19 mouse cellular contexts compared by ENCODE assay signal in the genomic region with DNA sequence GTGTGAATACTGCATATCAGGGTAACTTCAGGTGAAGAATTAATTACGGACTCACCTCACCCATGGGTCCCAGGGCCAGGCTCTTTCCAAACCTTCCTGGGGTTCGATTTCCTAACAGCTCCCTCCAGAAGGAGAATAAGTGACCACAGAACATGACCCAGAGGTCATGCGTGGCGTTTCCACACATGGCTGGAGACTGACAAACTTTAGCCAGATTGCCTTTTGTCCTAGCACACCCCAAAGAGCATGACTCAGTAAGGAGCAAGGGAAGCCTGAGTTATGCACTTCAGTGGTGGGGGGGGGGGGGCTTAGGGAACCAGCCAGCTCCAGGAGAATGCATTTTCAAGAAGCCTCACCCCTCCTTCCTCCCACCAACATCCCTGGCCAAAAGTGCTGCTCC. TPM values are rescaled to one million over a fixed set of nuclear protein-coding genes. Genes with fewer than 3 reads are reported as not detected.
DNase-seq lines count a peak whose midpoint lies in the region; ATAC-seq and TF ChIP-seq lines count a peak whose summit lies in the region.
"Had no signal": no experiment of that assay in that cellular context is flagged by ENCODE, and none has a peak within 500 bp of the region (broad histone marks: within the 10 kb centered on the region; RNA-seq: fewer than 3 reads in every experiment).

No protein-coding gene starts in this region.

- no peak overlapping the region for H3K4me3 ChIP-seq in kidney, embryonic 16.5 days (ENCODE audit: low read length)
- no peak overlapping the region for H3K4me3 ChIP-seq in kidney, embryonic 15.5 days (replicated peaks)
- no peak overlapping the region for H3K4me3 ChIP-seq in limb, embryonic 15.5 days
- H3K4me3 ChIP-seq in thymus, adult 2 months (ENCODE audit: control insufficient read depth, insufficient read depth, low read length) = no peak overlapping the region
- H3K4me3 ChIP-seq in forebrain, embryonic 11.5 days (ENCODE audit: low read depth, low read length) = no peak overlapping the region
- H3K4me3 ChIP-seq: midbrain, embryonic 15.5 days had no signal

- no peak overlapping the region; the same call in 1 of the 2 replicates for H3K27ac ChIP-seq in kidney, embryonic 16.5 days (ENCODE audit: low read length)
- no peak overlapping the region for H3K27ac ChIP-seq in kidney, embryonic 15.5 days
- H3K27ac ChIP-seq in limb, embryonic 15.5 days = no peak overlapping the region; the same call in 1 of the 2 replicates
- no peak overlapping the region for H3K27ac ChIP-seq in thymus, adult 2 months (ENCODE audit: control insufficient read depth, insufficient read depth, low read length)
- no peak overlapping the region for H3K27ac ChIP-seq in forebrain, embryonic 11.5 days (ENCODE audit: low read depth, low read length)
- H3K27ac ChIP-seq: hindbrain, postnatal 0 days; liver, embryonic 14.5 days; midbrain, embryonic 15.5 days had no signal

- peaks cover 12% of the 10 kb centered on the region for H3K4me1 ChIP-seq in kidney, embryonic 16.5 days (ENCODE audit: insufficient read depth, low read length)
- H3K4me1 ChIP-seq in kidney, embryonic 15.5 days = peaks cover 21% of the 10 kb centered on the region
- H3K4me1 ChIP-seq in limb, embryonic 15.5 days = peaks cover 42% of the 10 kb centered on the region
- peaks cover 34% of the 10 kb centered on the region for H3K4me1 ChIP-seq in thymus, adult 2 months (replicated peaks; ENCODE audit: control insufficient read depth, insufficient read depth, low read length)
- H3K4me1 ChIP-seq in forebrain, embryonic 11.5 days (replicated peaks; ENCODE audit: control insufficient read depth, insufficient read depth, low read length) = 0 out of 2 replicates have a peak, but pooled peaks cover 4% of the 10 kb centered on the region
- H3K4me1 ChIP-seq: midbrain, embryonic 15.5 days had no signal

- peak; percentile 64 for DNase-seq in kidney, adult 18-20 months
- peak; percentile 48 for DNase-seq in NIH3T3 (ENCODE audit: low read depth)
- no peak for DNase-seq in thymus, adult 2 months
- no peak for DNase-seq in forebrain, embryonic 11.5 days (ENCODE audit: low spot score)
- no peak for DNase-seq in layer of hippocampus, postnatal 14 days (ENCODE audit: low spot score in 2 of 2)
- DNase-seq: B cell, adult 2 months; cerebellum, adult 9-11 months; heart, postnatal 4 days; left cerebral cortex, postnatal 4 days; retina, postnatal 1 day had no signal

- 30% methylated on average over 4 of the region's 4 CpGs for WGBS in kidney, embryonic 16.5 days
- WGBS in kidney, embryonic 15.5 days = 21% methylated on average over 4 of the region's 4 CpGs
- 44% methylated on average over 4 of the region's 4 CpGs for WGBS in limb, embryonic 15.5 days
- 90% methylated on average over 4 of the region's 4 CpGs for WGBS in thymus, adult 2 months
- WGBS in forebrain, embryonic 11.5 days = 57% methylated on average over 4 of the region's 4 CpGs

- no peaks in the 10 kb centered on the region for H3K27me3 ChIP-seq in kidney, embryonic 16.5 days (ENCODE audit: insufficient read depth, low read length)
- H3K27me3 ChIP-seq in kidney, embryonic 15.5 days = peaks cover 8% of the 10 kb centered on the region; the same call in 1 of the 2 replicates
- no peaks in the 10 kb centered on the region for H3K27me3 ChIP-seq in limb, embryonic 15.5 days
- no peaks in the 10 kb centered on the region for H3K27me3 ChIP-seq in thymus, adult 2 months (ENCODE audit: control insufficient read depth, insufficient read depth, low read length)
- H3K27me3 ChIP-seq in forebrain, embryonic 11.5 days (ENCODE audit: control insufficient read depth, insufficient read depth, low read length) = no peaks in the 10 kb centered on the region
- H3K27me3 ChIP-seq: midbrain, embryonic 15.5 days had no signal

- no peak for TF ChIP-seq CTCF in thymus, adult 2 months (IDR thresholded peaks at IDR 0.05; ENCODE audit: borderline replicate concordance, control insufficient read depth, extremely low read depth, insufficient read depth, low read length, poor library complexity)

- H3K9me3 ChIP-seq in kidney, embryonic 16.5 days (ENCODE audit: low read length) = no peaks in the 10 kb centered on the region
- no peaks in the 10 kb centered on the region for H3K9me3 ChIP-seq in kidney, embryonic 15.5 days (replicated peaks)
- H3K9me3 ChIP-seq in limb, embryonic 15.5 days = no peaks in the 10 kb centered on the region
- no peaks in the 10 kb centered on the region for H3K9me3 ChIP-seq in forebrain, embryonic 11.5 days (ENCODE audit: control insufficient read depth, low read length)
- H3K9me3 ChIP-seq: midbrain, embryonic 15.5 days had no signal

- H3K9ac ChIP-seq in kidney, embryonic 16.5 days (replicated peaks; ENCODE audit: low read length) = no peak overlapping the region
- H3K9ac ChIP-seq in kidney, embryonic 15.5 days = no peak overlapping the region
- no peak overlapping the region for H3K9ac ChIP-seq in limb, embryonic 15.5 days
- H3K9ac ChIP-seq in forebrain, embryonic 11.5 days (ENCODE audit: low read length) = no peak overlapping the region
- H3K9ac ChIP-seq: liver, embryonic 14.5 days; midbrain, embryonic 15.5 days had no signal

- TF ChIP-seq POLR2A in thymus, adult 2 months (IDR thresholded peaks at IDR 0.05; ENCODE audit: control insufficient read depth, extremely low read depth, insufficient read depth, low read length, poor library complexity) = no peak

- H3K4me2 ChIP-seq in kidney, embryonic 16.5 days (replicated peaks; ENCODE audit: low read depth, low read length) = no peak overlapping the region
- no peak overlapping the region for H3K4me2 ChIP-seq in kidney, embryonic 15.5 days
- 0 out of 2 replicates have a peak overlapping the region, but pooled peaks have one; percentile 24 for H3K4me2 ChIP-seq in limb, embryonic 15.5 days
- H3K4me2 ChIP-seq in forebrain, embryonic 11.5 days (ENCODE audit: low read depth, low read length, severe bottlenecking) = no peak overlapping the region
- H3K4me2 ChIP-seq: midbrain, embryonic 15.5 days had no signal

- no peak for ATAC-seq in kidney, embryonic 16.5 days (ENCODE audit: low FRiP score, low TSS enrichment)
- peak; percentile 55; the same call in 1 of the 2 replicates for ATAC-seq in kidney, embryonic 15.5 days (replicated peaks; ENCODE audit: low FRiP score)
- ATAC-seq in limb, embryonic 15.5 days (ENCODE audit: insufficient number of reproducible peaks, low FRiP score, low TSS enrichment, low read depth) = no peak
- ATAC-seq in forebrain, embryonic 11.5 days (replicated peaks; ENCODE audit: low FRiP score) = no peak
- ATAC-seq: forebrain, embryonic 14.5 days; hindbrain, postnatal 0 days; midbrain, embryonic 15.5 days had no signal

- no peaks in the 10 kb centered on the region for H3K36me3 ChIP-seq in kidney, embryonic 16.5 days (ENCODE audit: insufficient read depth, low read length)
- H3K36me3 ChIP-seq in kidney, embryonic 15.5 days = no peaks in the 10 kb centered on the region
- H3K36me3 ChIP-seq in limb, embryonic 15.5 days = no peaks in the 10 kb centered on the region
- H3K36me3 ChIP-seq in thymus, adult 2 months (ENCODE audit: control insufficient read depth, insufficient read depth, low read length) = no peaks in the 10 kb centered on the region
- H3K36me3 ChIP-seq in forebrain, embryonic 11.5 days (ENCODE audit: control insufficient read depth, insufficient read depth, low read length) = no peaks in the 10 kb centered on the region
- H3K36me3 ChIP-seq: midbrain, embryonic 15.5 days had no signal

RNA-seq across cellular contexts. Expression of gene Kcnj15, which starts 2.1 kb away (rescaled TPM):
- polyA plus RNA-seq in kidney, embryonic 16.5 days (2015; fragmentation: Nextera tagmentation; extraction: Ambion mirVana) = 4.6 and 5.4 TPM in 2 replicates
- polyA plus RNA-seq in kidney, embryonic 15.5 days (2015; fragmentation: Nextera tagmentation; extraction: Ambion mirVana) = 2.4 and 2.7 TPM in 2 replicates
- 5.3 and 5.4 TPM in 2 replicates for polyA plus RNA-seq in limb, embryonic 15.5 days (2015; fragmentation: Nextera tagmentation; extraction: Ambion mirVana)
- 7.3 and 12.5 TPM in 2 replicates for polyA plus RNA-seq in thymus, adult 2 months (2012; rRNA removed)
- polyA plus RNA-seq in forebrain, embryonic 11.5 days (2014; fragmentation: Nextera tagmentation; extraction: Ambion mirVana) = 0.19 and 0.35 TPM in 2 replicates
- under 1 TPM; 0.07 to 0.12 TPM for total RNA-seq in layer of hippocampus, postnatal 14 days (2021)
- total RNA-seq: granulocyte monocyte progenitor cell, adult 5-6 weeks; megakaryocyte, adult 5-6 weeks had no signal

Comparison
In these comparisons a context has a peak if more than half of its experiments do, and no peak if none do; other contexts are left out.
1. DNase-seq: peak in kidney, adult 18-20 months (single experiment) and NIH3T3 (single experiment); none in thymus, adult 2 months (single experiment), forebrain, embryonic 11.5 days (single experiment) and layer of hippocampus, postnatal 14 days (0 of 2).